Mouse (Mus musculus) intestine, embryonic 16.5 days (tissue): ENCODE measurements around the gene Spcs1. TPM values are rescaled to one million over a fixed set of nuclear protein-coding genes. Genes with fewer than 3 reads are reported as not detected.

Source experiments
- ATAC-seq: fragments of 200-750 bp; cut with Nextera tagmentation; 2 replicates; pipeline ENCODE4 v1.8.0; 2017; ENCODE audit warnings: moderate TSS enrichment, moderate library complexity
- H3K27ac ChIP-seq: fragments of 300-500 bp; sonication (generic); 2 replicates; pipeline ENCODE4 v1.5.1; 2014; ENCODE audit warnings: mild to moderate bottlenecking, low read length
- H3K27me3 ChIP-seq: fragments of 300-500 bp; sonication (generic); replicated peaks from 2 replicates; pipeline ENCODE4 v1.6.1; 2014; ENCODE audit warnings: low read length, control low read depth, mixed read lengths; ENCODE audit not compliant: control insufficient read depth, insufficient read depth
- H3K36me3 ChIP-seq: fragments of 300-500 bp; sonication (generic); 2 replicates; pipeline ENCODE4 v1.6.1; 2014; ENCODE audit warnings: low read length, control low read depth; ENCODE audit not compliant: control insufficient read depth, insufficient read depth
- H3K4me1 ChIP-seq: fragments of 300-500 bp; sonication (generic); 2 replicates; pipeline ENCODE4 v1.6.1; 2014; ENCODE audit warnings: low read length, control low read depth, mixed read lengths; ENCODE audit not compliant: control insufficient read depth, insufficient read depth
- H3K4me2 ChIP-seq: fragments of 300-500 bp; sonication (generic); 2 replicates; pipeline ENCODE4 v1.6.1; 2014; ENCODE audit warnings: low read depth, low read length, control low read depth
- H3K4me3 ChIP-seq: fragments of 300-500 bp; sonication (generic); 2 replicates; pipeline ENCODE4 v1.5.1; 2014; ENCODE audit warnings: mild to moderate bottlenecking, low read length
- H3K9ac ChIP-seq: fragments of 300-500 bp; sonication (generic); 2 replicates; pipeline ENCODE4 v1.6.1; 2014; ENCODE audit warnings: low read depth, low read length
- H3K9me3 ChIP-seq: fragments of 300-500 bp; sonication (generic); 2 replicates; pipeline ENCODE4 v1.6.1; 2016; ENCODE audit warnings: low read length, control low read depth; ENCODE audit not compliant: control insufficient read depth
- WGBS: fragments of 180-500 bp; shearing (Covaris S2); extraction: QIAGEN DNeasy Blood & Tissue Kit; methylation state at CpG from one replicate; pipeline ENCODE4 v1.1.7; 2014; 5-methylcytosine and 5-hydroxymethylcytosine counted together
- polyA plus RNA-seq: library from polyadenylated mRNA; unstranded; fragments of >200 nt; fragmentation: Nextera tagmentation; extraction: Ambion mirVana; gene quantifications from 2 replicates; pipeline ENCODE4 v1.2.1, GENCODE M21; 2015

The Spcs1 gene
- polyA plus RNA-seq, 1 experiment from 2014 or later = 392 TPM

- 98% methylated on average over 2 of the region's 2 CpGs for WGBS
- no peaks in the 10 kb centered on the region for H3K27me3 ChIP-seq
- H3K4me1 ChIP-seq = peaks cover 15% of the 10 kb centered on the region
- no peak overlapping the region for H3K4me2 ChIP-seq
- no peak for ATAC-seq
- no peak overlapping the region for H3K27ac ChIP-seq
- H3K4me3 ChIP-seq = no peak overlapping the region
- H3K9ac ChIP-seq = no peak overlapping the region
- H3K36me3 ChIP-seq = peaks cover 37% of the 10 kb centered on the region
- H3K9me3 ChIP-seq = no peaks in the 10 kb centered on the region
Measured at GRCm38 (mm10) chr14:31013928-31014327, 12.5 kb upstream of the Spcs1 start.

- Histone ChIP-seq H3K4me1 (peaks cover 4% of the 10 kb centered on the region; the same call in 1 of the 2 replicates), H3K27me3 (no peaks in the 10 kb centered on the region), H3K27ac (no peak overlapping the region), H3K4me2 (no peak overlapping the region), H3K9ac (no peak overlapping the region), H3K4me3 (no peak overlapping the region), H3K36me3 (peaks cover 34% of the 10 kb centered on the region), H3K9me3 (no peaks in the 10 kb centered on the region)
- no peak for ATAC-seq
- 92% methylated on average over 3 of the region's 3 CpGs for WGBS
Measured at GRCm38 (mm10) chr14:31011588-31011987, 10.1 kb upstream of the Spcs1 start.

- no peaks in the 10 kb centered on the region for H3K27me3 ChIP-seq
- H3K9me3 ChIP-seq = no peaks in the 10 kb centered on the region
- H3K4me3 ChIP-seq = no peak overlapping the region
- no peak for ATAC-seq
- no peak overlapping the region for H3K27ac ChIP-seq
- H3K4me2 ChIP-seq = no peak overlapping the region
- 65% methylated on average over 5 of the region's 5 CpGs for WGBS
- H3K4me1 ChIP-seq = peaks cover 5% of the 10 kb centered on the region
- peaks cover 7% of the 10 kb centered on the region; the same call in 1 of the 2 replicates for H3K36me3 ChIP-seq
- no peak overlapping the region for H3K9ac ChIP-seq
Measured at GRCm38 (mm10) chr14:31006779-31007178, 5.3 kb upstream of the Spcs1 start.

GRCm38 (mm10) chr14:31004527-31004926 lies 3.1 kb upstream of the Spcs1 start:
- no peaks in the 10 kb centered on the region for H3K36me3 ChIP-seq
- peaks cover 5% of the 10 kb centered on the region for H3K4me1 ChIP-seq
- no peak for ATAC-seq
- H3K27me3 ChIP-seq = no peaks in the 10 kb centered on the region
- H3K9me3 ChIP-seq = no peaks in the 10 kb centered on the region
- H3K4me3 ChIP-seq = no peak overlapping the region
- H3K27ac ChIP-seq = no peak overlapping the region
- H3K4me2 ChIP-seq = no peak overlapping the region
- no peak overlapping the region for H3K9ac ChIP-seq
- 73% methylated on average over 2 of the region's 2 CpGs for WGBS

GRCm38 (mm10) chr14:31000816-31001306 lies 611 bp downstream of the Spcs1 start:
- under 1% methylated on average over 21 of the region's 21 CpGs for WGBS
- Histone ChIP-seq H3K4me2 (peak overlapping the region; percentile 68), H3K27me3 (no peaks in the 10 kb centered on the region), H3K4me3 (peak overlapping the region; percentile 94), H3K27ac (peak overlapping the region; percentile 94), H3K9ac (peak overlapping the region; percentile 97), H3K9me3 (no peaks in the 10 kb centered on the region), H3K36me3 (no peaks in the 10 kb centered on the region), H3K4me1 (peaks cover 5% of the 10 kb centered on the region)
- peak; percentile 36 for ATAC-seq

GRCm38 (mm10) chr14:31000356-31000755 lies 1.1 kb downstream of the Spcs1 start:
- ATAC-seq = no peak
- WGBS = 56% methylated on average over 10 of the region's 10 CpGs
- H3K4me2 ChIP-seq = peak overlapping the region; percentile 68
- no peak overlapping the region for H3K27ac ChIP-seq
- H3K4me1 ChIP-seq = peaks cover 5% of the 10 kb centered on the region
- no peaks in the 10 kb centered on the region for H3K9me3 ChIP-seq
- peak overlapping the region; percentile 94 for H3K4me3 ChIP-seq
- H3K9ac ChIP-seq = peak overlapping the region; percentile 97
- no peaks in the 10 kb centered on the region for H3K27me3 ChIP-seq
- no peaks in the 10 kb centered on the region for H3K36me3 ChIP-seq

- Histone ChIP-seq H3K9me3 (no peaks in the 10 kb centered on the region), H3K4me2 (no peak overlapping the region), H3K9ac (no peak overlapping the region), H3K4me1 (no peaks in the 10 kb centered on the region), H3K27ac (no peak overlapping the region), H3K27me3 (no peaks in the 10 kb centered on the region), H3K4me3 (no peak overlapping the region), H3K36me3 (no peaks in the 10 kb centered on the region)
- ATAC-seq = no peak
Measured at GRCm38 (mm10) chr14:30996417-30996816, 5.1 kb downstream of the Spcs1 start.

GRCm38 (mm10) chr14:30976222-30976621 lies 25.2 kb downstream of the Spcs1 start:
- Histone ChIP-seq H3K27me3 (no peaks in the 10 kb centered on the region), H3K4me1 (0 out of 2 replicates have a peak, but pooled peaks cover 2% of the 10 kb centered on the region), H3K36me3 (no peaks in the 10 kb centered on the region), H3K27ac (no peak overlapping the region), H3K4me2 (no peak overlapping the region), H3K9me3 (no peaks in the 10 kb centered on the region), H3K9ac (no peak overlapping the region), H3K4me3 (no peak overlapping the region)
- 50% methylated on average over 3 of the region's 3 CpGs for WGBS
- no peak for ATAC-seq

GRCm38 (mm10) chr14:30974204-30974603 lies 27.3 kb downstream of the Spcs1 start:
- Histone ChIP-seq H3K4me2 (no peak overlapping the region), H3K4me3 (no peak overlapping the region), H3K27me3 (no peaks in the 10 kb centered on the region), H3K27ac (no peak overlapping the region), H3K9me3 (no peaks in the 10 kb centered on the region), H3K36me3 (no peaks in the 10 kb centered on the region), H3K4me1 (0 out of 2 replicates have a peak, but pooled peaks cover 2% of the 10 kb centered on the region), H3K9ac (no peak overlapping the region)
- no peak for ATAC-seq
- 71% methylated on average over 6 of the region's 6 CpGs for WGBS

- H3K9ac ChIP-seq = no peak overlapping the region
- no peaks in the 10 kb centered on the region for H3K4me1 ChIP-seq
- 88% methylated on average over 1 of the region's 1 CpGs for WGBS
- no peaks in the 10 kb centered on the region for H3K27me3 ChIP-seq
- no peak overlapping the region for H3K4me3 ChIP-seq
- no peak overlapping the region for H3K4me2 ChIP-seq
- no peak overlapping the region for H3K27ac ChIP-seq
- ATAC-seq = no peak
- H3K36me3 ChIP-seq = no peaks in the 10 kb centered on the region
- no peaks in the 10 kb centered on the region for H3K9me3 ChIP-seq
Measured at GRCm38 (mm10) chr14:30960366-30960765, 41.1 kb downstream of the Spcs1 start.
